In the genomic region with DNA sequence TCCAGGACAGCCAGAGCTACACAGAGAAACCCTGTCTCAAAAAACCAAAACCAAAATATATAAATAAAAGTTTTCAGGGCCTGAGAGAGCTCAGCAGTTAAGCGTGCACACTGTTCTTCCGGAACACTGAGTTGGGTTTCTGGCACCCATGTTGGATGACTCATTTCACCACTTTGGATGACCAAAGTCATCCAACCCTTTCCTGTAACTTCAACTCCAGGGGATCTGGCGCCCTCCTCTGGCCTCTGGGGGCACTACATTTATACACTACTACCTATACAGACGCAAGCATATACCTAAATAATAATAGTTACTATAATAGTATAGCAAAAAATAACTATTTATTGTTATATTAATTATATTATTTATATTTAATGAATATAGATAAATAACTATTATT, we compare ENCODE assay signal across 9 mouse cellular contexts. TPM values are rescaled to one million over a fixed set of nuclear protein-coding genes. Genes with fewer than 3 reads are reported as not detected.
DNase-seq lines count a peak whose midpoint lies in the region; ATAC-seq and TF ChIP-seq lines count a peak whose summit lies in the region.
"Had no signal": no experiment of that assay in that cellular context is flagged by ENCODE, and none has a peak within 500 bp of the region (broad histone marks: within the 10 kb centered on the region; RNA-seq: fewer than 3 reads in every experiment).

No protein-coding gene starts in this region.

- TF ChIP-seq CTCF in heart, adult 2 months (IDR thresholded peaks at IDR 0.05), result peak; percentile 77
- TF ChIP-seq CTCF in olfactory bulb, adult 2 months (IDR thresholded peaks at IDR 0.05; ENCODE audit: insufficient read depth, low read depth, low read length), result peak; percentile 29; the same call in 1 of the 2 replicates

- no peaks in the 10 kb centered on the region for H3K9me3 ChIP-seq in heart, embryonic 10.5 days
- H3K9me3 ChIP-seq: neural tube, embryonic 13.5 days had no signal

- no peak for ATAC-seq in monocyte, adult 5-6 weeks (replicated peaks; ENCODE audit: insufficient number of reproducible peaks, low FRiP score, low TSS enrichment, poor library complexity, severe bottlenecking)

- H3K27me3 ChIP-seq in heart, adult 2 months (ENCODE audit: control insufficient read depth, insufficient read depth, low read length), result no peaks in the 10 kb centered on the region
- no peaks in the 10 kb centered on the region for H3K27me3 ChIP-seq in heart, embryonic 10.5 days (ENCODE audit: insufficient read depth, poor library complexity, severe bottlenecking)
- H3K27me3 ChIP-seq: neural tube, embryonic 13.5 days had no signal

- H3K79me2 ChIP-seq in heart, adult 2 months (replicated peaks; ENCODE audit: control insufficient read depth, insufficient read depth, low read length), result no peaks in the 10 kb centered on the region

- no peak overlapping the region for H3K4me3 ChIP-seq in heart, adult 2 months
- no peak overlapping the region for H3K4me3 ChIP-seq in heart, embryonic 10.5 days
- no peak overlapping the region for H3K4me3 ChIP-seq in olfactory bulb, adult 2 months (ENCODE audit: insufficient read depth, low read depth, low read length)
- H3K4me3 ChIP-seq: neural tube, embryonic 13.5 days had no signal

- 30% methylated on average over 4 of the region's 4 CpGs for WGBS in heart, adult 2 months
- WGBS in heart, embryonic 10.5 days, result 45% methylated on average over 4 of the region's 4 CpGs
- 39% methylated on average over 4 of the region's 4 CpGs for WGBS in olfactory bulb, adult 2 months

- H3K36me3 ChIP-seq in heart, adult 2 months (ENCODE audit: control insufficient read depth, insufficient read depth, low read length), result no peaks in the 10 kb centered on the region
- H3K36me3 ChIP-seq in heart, embryonic 10.5 days, result no peaks in the 10 kb centered on the region
- H3K36me3 ChIP-seq: neural tube, embryonic 13.5 days had no signal

- no peak for TF ChIP-seq EP300 in heart, adult 2 months (IDR thresholded peaks at IDR 0.05; ENCODE audit: insufficient read depth, low read depth, low read length)

- H3K4me1 ChIP-seq in heart, adult 2 months (ENCODE audit: control insufficient read depth, insufficient read depth, low read length), result no peaks in the 10 kb centered on the region
- H3K4me1 ChIP-seq in heart, embryonic 10.5 days, result no peaks in the 10 kb centered on the region
- peaks cover 3% of the 10 kb centered on the region; the same call in 1 of the 2 replicates for H3K4me1 ChIP-seq in olfactory bulb, adult 2 months (ENCODE audit: control insufficient read depth, insufficient read depth, low read length)
- H3K4me1 ChIP-seq: neural tube, embryonic 13.5 days had no signal

- no peak for TF ChIP-seq POLR2A in heart, adult 2 months (IDR thresholded peaks at IDR 0.05; ENCODE audit: insufficient read depth, low read depth, low read length)
- TF ChIP-seq POLR2A in olfactory bulb, adult 2 months (IDR thresholded peaks at IDR 0.05; ENCODE audit: insufficient read depth, low read depth, low read length), result no peak

- no peak overlapping the region for H3K9ac ChIP-seq in heart, adult 2 months (ENCODE audit: low read depth, low read length)
- H3K9ac ChIP-seq: neural tube, embryonic 13.5 days had no signal

- peak; percentile 45 to 61 for DNase-seq in heart, adult 2 months
- DNase-seq in heart, embryonic 10.5 days (ENCODE audit: low spot score), result no peak
- DNase-seq in urinary bladder, adult 18-20 months (ENCODE audit: low spot score in 2 of 2), result peak; percentile 11 to 14
- DNase-seq in urinary bladder, adult 2 months (ENCODE audit: low spot score), result no peak
- peak; percentile 40 for DNase-seq in cerebellum, adult 8-10 months
- DNase-seq in heart, postnatal 36 days, result peak; percentile 44 to 72

- H3K27ac ChIP-seq in heart, adult 2 months, result no peak overlapping the region
- no peak overlapping the region for H3K27ac ChIP-seq in heart, embryonic 10.5 days
- H3K27ac ChIP-seq in olfactory bulb, adult 2 months (ENCODE audit: insufficient read depth, low read depth, low read length), result no peak overlapping the region
- H3K27ac ChIP-seq: neural tube, embryonic 13.5 days had no signal

- intact Hi-C loops in heart, adult 2 months (cut with DNase I), result loop anchor here (5.0 kb wide), 1 partner anchor 155 kb away; no protein-coding TSS in a partner anchor
- intact Hi-C loops in heart, postnatal 36 days (cut with DNase I), result loop anchor here (2.0 kb wide), 2 partner anchors 46 to 154 kb away; no protein-coding TSS in a partner anchor

RNA-seq across cellular contexts. Expression of a gene that starts 13.7 kb away (rescaled TPM):
- total RNA-seq in heart, adult 2 months (2021), result not detected
- polyA plus RNA-seq in heart, adult 2 months (2012; rRNA removed), result not detected in 2 replicates
- 1.8 and 2.3 TPM in 2 replicates for polyA plus RNA-seq in heart, embryonic 10.5 days (2016; fragmentation: Nextera tagmentation; extraction: Ambion mirVana)
- polyA plus RNA-seq in urinary bladder, adult 2 months (2012; rRNA removed), result 0.15 TPM in 1 of 2 replicates, not detected in the other
- not detected for total RNA-seq in heart, postnatal 36 days (2021)
- not detected in 2 replicates for polyA plus RNA-seq in olfactory bulb, adult 2 months (2012; ENCODE audit: insufficient read depth, insufficient read length, low replicate concordance, missing spikeins)
- total RNA-seq in monocyte, adult 5-6 weeks (2017), result not detected in 3 replicates

RNA-seq across cellular contexts. Expression of a gene that starts 44.1 kb away (rescaled TPM):
- total RNA-seq in heart, adult 2 months (2021), result 1 to 10 TPM; 4.3 to 5.4 TPM
- polyA plus RNA-seq in heart, adult 2 months (2012; rRNA removed), result 6.7 and 7.7 TPM in 2 replicates
- polyA plus RNA-seq in heart, embryonic 10.5 days (2016; fragmentation: Nextera tagmentation; extraction: Ambion mirVana), result 0.22 and 1.3 TPM in 2 replicates
- polyA plus RNA-seq in urinary bladder, adult 2 months (2012; rRNA removed), result 11.8 and 21.5 TPM in 2 replicates
- total RNA-seq in heart, postnatal 36 days (2021), result 1 to 10 TPM; 3.7 to 4.7 TPM
- polyA plus RNA-seq in olfactory bulb, adult 2 months (2012; ENCODE audit: insufficient read depth, insufficient read length, low replicate concordance, missing spikeins), result not detected in 2 replicates
- total RNA-seq in monocyte, adult 5-6 weeks (2017), result not detected in 3 replicates

RNA-seq across cellular contexts. Expression of a gene that starts 47.2 kb away (rescaled TPM):
- total RNA-seq in heart, adult 2 months (2021), result 1 to 10 TPM; 1.9 to 2.5 TPM
- polyA plus RNA-seq in heart, adult 2 months (2012; rRNA removed), result 0.78 and 3.3 TPM in 2 replicates
- polyA plus RNA-seq in heart, embryonic 10.5 days (2016; fragmentation: Nextera tagmentation; extraction: Ambion mirVana), result 9.6 and 23.7 TPM in 2 replicates
- not detected in 2 replicates for polyA plus RNA-seq in urinary bladder, adult 2 months (2012; rRNA removed)
- total RNA-seq in heart, postnatal 36 days (2021), result 1 to 10 TPM; 1.3 to 1.9 TPM
- not detected in 2 replicates for polyA plus RNA-seq in olfactory bulb, adult 2 months (2012; ENCODE audit: insufficient read depth, insufficient read length, low replicate concordance, missing spikeins)
- total RNA-seq in monocyte, adult 5-6 weeks (2017), result not detected in 3 replicates

Comparison
In these comparisons a context has a peak if more than half of its experiments do, and no peak if none do; other contexts are left out.
1. DNase-seq: peak in heart, adult 2 months (2 of 2), urinary bladder, adult 18-20 months (2 of 2), cerebellum, adult 8-10 months (single experiment) and heart, postnatal 36 days (2 of 2); none in heart, embryonic 10.5 days (single experiment) and urinary bladder, adult 2 months (single experiment).